Mouse (Mus musculus) G1E (cell line): Measurements from ENCODE around the gene Celf2.

ENCODE experiments used
- CTCF ChIP-seq: IDR thresholded peaks from 2 replicates; pipeline ENCODE4 v1.5.1; 2012; ENCODE audit warnings: low read depth, low read length, inconsistent platforms, mixed read lengths
- GATA1 ChIP-seq: IDR thresholded peaks from 2 replicates; pipeline ENCODE4 v1.6.1; 2012; ENCODE audit warnings: borderline replicate concordance, low read length, inconsistent platforms, mixed read lengths
- GATA2 ChIP-seq: IDR thresholded peaks from 2 replicates; pipeline ENCODE4 v1.6.1; 2012; ENCODE audit warnings: low read depth, low read length, inconsistent platforms, borderline replicate concordance
- POLR2AphosphoS5 ChIP-seq: IDR thresholded peaks from 2 replicates; pipeline ENCODE4 v1.6.1; 2012; ENCODE audit warnings: low read depth, low read length, inconsistent platforms; ENCODE audit not compliant: insufficient replicate concordance
- TAL1 ChIP-seq: conservative IDR thresholded peaks from 2 replicates; pipeline ENCODE4 v1.6.1; 2012; ENCODE audit warnings: low read depth, low read length, inconsistent platforms, mixed read lengths

DNA sequence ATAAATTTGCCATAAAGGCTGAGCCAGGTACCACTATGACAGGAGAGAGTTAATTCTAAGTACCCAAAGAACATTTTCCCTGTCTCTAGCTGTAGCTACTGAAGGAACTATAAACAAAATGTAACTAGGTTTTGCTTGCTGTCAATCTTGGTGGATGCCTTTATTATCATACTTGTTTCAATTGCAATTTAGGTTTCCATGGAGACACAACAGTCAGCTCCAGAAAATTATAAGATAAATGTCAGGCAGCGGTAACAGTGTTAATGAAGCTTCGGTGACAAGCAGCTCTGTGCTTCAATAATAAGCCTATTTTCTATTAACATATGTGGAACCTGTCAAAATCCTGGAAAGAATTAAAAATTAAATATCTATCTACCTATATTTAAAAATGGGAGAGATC, 777.3 kb downstream of the Celf2 start:
- TF ChIP-seq CTCF, result no peak
- no peak for TF ChIP-seq GATA2
- TF ChIP-seq GATA1, result no peak
- no peak for TF ChIP-seq TAL1
- no peak for TF ChIP-seq POLR2AphosphoS5
